Mouse (Mus musculus) cerebellum, postnatal 14 days (tissue): ENCODE results near the gene Sptb.
A peak's percentile ranks its signal among the peaks of the same experiment; 100 is the strongest.

Experiments used
- DNase-seq, 2 experiments: peaks; one replicate each; pipeline ENCODE4 v3.0.0; 2021; ENCODE audit warnings: mixed read lengths in 2 of 2

Gene Sptb

GRCm38 (mm10) chr12:76540169-76540568 lies 170.2 kb downstream of the Sptb start:
- DNase-seq = no peak

GRCm38 (mm10) chr12:76537434-76537833 lies 172.9 kb downstream of the Sptb start:
- DNase-seq = no peak

GRCm38 (mm10) chr12:76536591-76537153 lies 173.7 kb downstream of the Sptb start:
- no peak for DNase-seq

DNA sequence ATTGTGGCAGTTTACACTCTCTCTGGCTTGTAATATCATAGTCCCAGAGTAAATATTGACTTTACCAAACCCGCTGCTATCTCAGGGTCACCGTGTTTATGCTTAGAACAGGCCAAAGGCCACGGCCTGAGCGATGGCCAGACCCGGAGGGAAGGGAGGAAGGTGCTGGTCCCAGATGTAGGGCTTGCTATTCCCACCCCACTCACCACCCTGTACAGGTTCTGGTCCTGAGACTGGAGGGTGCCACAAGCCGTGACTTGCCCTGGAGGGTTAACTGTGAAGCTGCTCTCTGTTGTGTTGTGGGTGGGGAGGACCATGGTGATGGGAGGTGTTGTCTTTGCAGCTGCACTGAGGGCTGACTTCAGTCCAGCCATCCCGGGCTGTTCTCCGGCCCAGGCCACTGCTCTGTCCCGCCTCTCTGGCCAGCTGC lies 174.9 kb downstream of the Sptb start:
- DNase-seq = no peak

DNA sequence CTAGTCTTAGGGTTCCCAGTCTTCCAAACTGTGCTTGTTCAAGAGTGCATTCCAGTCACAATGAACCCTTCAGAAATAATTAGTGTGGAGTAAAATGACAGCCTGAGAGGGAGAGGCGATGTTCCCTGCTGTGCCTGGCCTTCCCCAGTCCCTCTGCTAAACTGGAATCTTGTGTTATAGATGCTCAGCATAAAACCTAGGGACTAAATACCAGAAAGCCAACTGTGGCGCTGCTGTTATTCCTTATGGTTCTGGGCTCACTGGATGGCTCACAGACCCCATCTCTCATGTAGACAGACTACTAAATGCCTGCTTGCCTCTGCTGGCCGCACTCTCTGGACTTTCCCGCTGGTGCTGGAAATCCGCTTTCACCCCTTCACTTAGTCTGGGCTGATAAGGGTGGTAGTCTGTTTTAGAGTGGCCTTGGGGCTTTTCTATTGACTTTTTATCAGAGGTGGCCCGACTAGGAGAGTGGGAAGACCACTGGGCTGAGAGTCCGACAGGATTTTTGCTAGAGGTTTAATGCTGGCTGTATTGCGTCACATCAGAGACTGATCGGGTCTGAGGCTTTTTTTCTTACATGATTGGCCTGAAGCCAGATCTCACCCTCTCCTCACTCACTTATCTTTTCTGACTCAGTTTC lies 175.6 kb downstream of the Sptb start:
- no peak for DNase-seq

- DNase-seq = no peak
Measured at GRCm38 (mm10) chr12:76534233-76534632, 176.1 kb downstream of the Sptb start.

DNA sequence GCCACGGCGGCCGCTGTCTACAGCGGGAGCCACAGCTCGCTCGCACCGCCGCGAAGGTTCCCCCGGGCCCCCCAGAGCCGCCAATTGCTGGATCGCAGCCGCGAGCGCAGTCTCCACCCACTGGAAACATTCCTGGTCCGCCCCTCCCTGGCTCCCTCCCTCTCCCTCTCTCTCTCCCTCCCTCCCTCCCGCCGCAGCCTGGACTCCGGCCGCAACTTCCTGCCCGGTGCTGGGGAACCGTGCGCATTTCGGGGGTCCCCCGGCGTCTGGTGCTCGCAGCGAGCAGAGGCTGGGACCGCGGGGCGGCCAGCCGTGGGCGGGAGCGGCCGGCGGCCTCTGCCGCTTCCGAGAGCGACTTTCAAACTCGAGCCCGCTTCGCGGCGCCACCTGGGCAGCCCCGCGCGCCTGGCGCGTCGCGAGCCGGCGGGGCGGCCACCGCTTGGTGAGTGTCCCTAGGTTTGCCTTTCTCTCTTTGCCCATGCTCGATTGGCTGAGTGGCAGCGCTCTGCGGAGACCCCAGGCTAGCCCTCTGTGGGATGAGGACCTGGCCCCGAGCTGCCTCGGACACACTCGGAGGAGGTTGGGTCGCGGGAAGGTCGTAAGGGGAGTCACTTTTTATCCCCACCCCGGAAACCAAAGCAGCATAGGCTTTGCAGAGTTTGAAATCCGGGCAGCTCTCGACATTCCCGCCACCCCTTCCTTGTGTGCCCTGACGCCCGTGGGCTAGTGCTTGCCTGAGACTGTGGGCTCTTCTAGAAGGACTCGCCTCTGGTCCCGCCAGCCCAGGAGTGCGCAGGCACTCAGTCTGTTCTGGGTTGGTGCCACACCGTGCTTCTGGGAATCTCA lies 176.7 kb downstream of the Sptb start:
- DNase-seq = peak; percentile 83 to 84

DNA sequence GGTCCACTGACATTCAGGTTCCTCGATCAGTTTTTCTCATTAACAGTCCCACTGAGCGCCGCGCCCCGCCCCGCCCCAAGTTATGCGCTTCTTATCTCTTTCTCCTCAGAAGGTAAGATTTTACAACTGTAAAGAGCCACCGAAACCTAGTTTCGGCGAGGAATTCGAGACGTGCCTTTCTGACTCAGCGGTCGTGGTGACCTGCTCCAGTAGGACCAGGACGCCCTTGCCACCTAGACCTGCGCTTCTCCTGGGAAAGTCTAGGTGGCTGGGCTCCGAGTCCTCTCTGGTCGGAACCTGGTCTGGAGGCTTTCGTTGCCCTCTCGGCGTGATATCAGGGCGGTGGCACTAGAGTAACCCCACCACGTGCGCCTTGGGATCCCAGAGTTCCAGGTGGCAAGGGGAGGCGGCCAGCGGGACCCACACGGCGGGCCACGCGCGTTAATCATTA lies 177.4 kb downstream of the Sptb start:
- no peak for DNase-seq

DNA sequence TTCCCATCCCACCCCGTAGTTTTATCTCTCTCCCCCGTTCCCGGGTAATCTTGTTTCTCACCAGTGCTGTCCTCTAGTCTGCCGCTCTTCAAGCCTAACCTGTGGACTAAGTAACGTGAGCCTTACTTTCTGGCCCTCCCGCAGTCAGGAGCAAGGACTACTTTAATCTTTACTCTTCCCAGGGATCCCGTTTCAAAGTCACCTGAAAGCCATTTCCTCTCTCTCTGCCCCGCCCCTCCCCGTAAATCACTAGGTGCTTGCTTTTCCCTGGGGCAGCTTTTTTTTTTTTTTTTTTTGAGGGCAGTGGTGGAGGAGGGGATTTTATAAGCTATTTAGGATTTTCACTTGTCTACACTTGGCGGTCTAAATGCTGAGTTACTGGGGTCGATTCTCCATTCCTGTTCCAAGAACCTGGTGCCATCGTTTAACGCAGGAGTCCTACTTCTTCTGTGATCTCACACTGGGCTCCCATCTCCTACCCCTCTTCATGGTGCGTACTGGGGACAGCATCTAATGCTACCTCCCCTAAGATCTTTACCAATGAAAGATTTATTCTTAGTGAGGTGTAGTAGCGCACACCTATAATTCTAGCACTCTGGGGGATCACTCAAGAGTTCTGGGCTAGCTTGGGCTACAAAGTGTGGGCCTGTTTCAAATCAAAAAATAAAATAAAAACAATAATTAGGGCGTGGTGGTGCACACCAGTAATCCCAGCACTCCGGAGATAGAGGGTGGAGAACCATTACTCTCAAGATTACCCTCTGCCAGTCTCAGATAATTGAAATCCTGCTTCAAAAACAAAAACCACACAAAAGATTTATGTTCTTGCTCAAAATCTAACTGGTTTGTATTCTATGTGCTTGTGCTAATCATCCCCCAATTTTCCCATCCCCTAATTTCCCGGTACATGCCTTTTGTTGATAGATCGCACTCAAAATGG lies 178.1 kb downstream of the Sptb start:
- DNase-seq = no peak

DNA sequence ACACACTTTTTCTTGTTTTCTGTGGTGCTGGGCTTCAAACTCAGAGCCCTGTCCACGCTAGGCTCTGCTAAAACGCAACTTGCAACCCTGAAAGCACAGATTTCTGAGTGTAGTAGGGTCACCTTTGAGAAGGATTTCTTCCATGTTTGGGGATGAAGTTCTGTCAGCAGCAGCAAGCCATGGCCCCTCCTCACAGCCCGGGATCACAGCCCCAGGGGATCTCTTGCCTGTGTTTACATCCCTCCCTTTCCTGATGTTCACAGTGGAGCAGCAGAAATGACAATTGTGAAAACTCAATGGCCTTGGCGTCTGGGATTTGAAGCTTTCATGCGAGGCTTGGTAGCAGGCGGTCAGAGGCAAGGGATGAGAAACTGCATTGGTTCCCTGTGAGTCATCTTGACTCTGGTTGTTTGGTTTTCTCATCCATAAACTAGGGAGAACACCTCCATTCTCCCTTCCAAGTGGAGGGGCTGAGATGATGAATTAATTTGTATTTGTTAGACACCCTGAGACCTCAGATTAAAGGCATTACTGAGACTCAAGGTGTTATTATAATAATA lies 179.7 kb downstream of the Sptb start, which contains the start of gene Plekhg3:
Gene Plekhg3 (plus strand): TSS at position 312 of the 560 bp plus-strand sequence.
- DNase-seq = no peak
